Mouse (Mus musculus) lung, postnatal 0 days (tissue): Measurements from ENCODE around the gene Lypd6b. TPM values are rescaled to one million over a fixed set of nuclear protein-coding genes. Genes with fewer than 3 reads are reported as not detected.

Experiments
- ATAC-seq: fragments of 200-750 bp; cut with Nextera tagmentation; 2 replicates; pipeline ENCODE4 v1.8.0; 2017; ENCODE audit warnings: moderate library complexity
- DNase-seq: peaks from one replicate; pipeline ENCODE4 v3.0.0-alpha.2; 2016; ENCODE audit warnings: low spot score
- H3K27ac ChIP-seq: fragments of 300-500 bp; sonication (generic); 2 replicates; pipeline ENCODE4 v1.5.1; 2014; ENCODE audit warnings: antibody characterized with exemption, mild to moderate bottlenecking, low read length, mixed read lengths
- H3K27me3 ChIP-seq: fragments of 300-500 bp; sonication (generic); replicated peaks from 2 replicates; pipeline ENCODE4 v1.6.1; 2014; ENCODE audit warnings: low read length, mixed read lengths; ENCODE audit not compliant: insufficient read depth
- H3K36me3 ChIP-seq: fragments of 300-500 bp; sonication (generic); 2 replicates; pipeline ENCODE4 v1.6.1; 2014; ENCODE audit warnings: low read length, mixed read lengths; ENCODE audit not compliant: insufficient read depth
- H3K4me1 ChIP-seq: fragments of 300-500 bp; sonication (generic); 2 replicates; pipeline ENCODE4 v1.6.1; 2014; ENCODE audit warnings: antibody characterized with exemption, low read depth, low read length, mixed read lengths; ENCODE audit not compliant: insufficient read depth
- H3K4me2 ChIP-seq: fragments of 300-500 bp; sonication (generic); replicated peaks from 2 replicates; pipeline ENCODE4 v1.6.1; 2014; ENCODE audit warnings: low read depth, mild to moderate bottlenecking, low read length, moderate library complexity, mixed read lengths
- H3K4me3 ChIP-seq: fragments of 300-500 bp; sonication (generic); 2 replicates; pipeline ENCODE4 v1.5.1; 2014; ENCODE audit warnings: low read depth, low read length
- H3K9ac ChIP-seq: fragments of 300-500 bp; sonication (generic); replicated peaks from 2 replicates; pipeline ENCODE4 v1.6.1; 2014; ENCODE audit warnings: low read depth, mild to moderate bottlenecking
- H3K9me3 ChIP-seq: fragments of 300-500 bp; sonication (generic); 2 replicates; pipeline ENCODE4 v1.6.1; 2016; ENCODE audit warnings: low read length, mixed read lengths
- CTCF ChIP-seq: IDR thresholded peaks from 2 replicates; pipeline ENCODE4 v1.5.1; 2016; ENCODE audit warnings: antibody characterized with exemption, mild to moderate bottlenecking
- EP300 ChIP-seq: IDR thresholded peaks from 2 replicates; pipeline ENCODE4 v1.6.1; 2016; ENCODE audit warnings: antibody characterized with exemption, mild to moderate bottlenecking, control low read depth
- WGBS: fragments of 180-500 bp; shearing (Covaris S2); extraction: QIAGEN DNeasy Blood & Tissue Kit; methylation state at CpG from one replicate; pipeline ENCODE4 v1.1.7; 2014; 5-methylcytosine and 5-hydroxymethylcytosine counted together
- polyA plus RNA-seq: library from polyadenylated mRNA; unstranded; fragments of >200 nt; fragmentation: Nextera tagmentation; extraction: Ambion mirVana; gene quantifications from 2 replicates; pipeline ENCODE4 v1.2.1, GENCODE M21; 2015

The Lypd6b gene
- polyA plus RNA-seq, 1 experiment from 2014 or later = 3.9 TPM

GRCm38 (mm10) chr2:49744251-49745093, 43.0 kb upstream of the Lypd6b start:
- H3K4me2 ChIP-seq = no peak overlapping the region
- H3K36me3 ChIP-seq = no peaks in the 10 kb centered on the region
- no peak for TF ChIP-seq EP300
- TF ChIP-seq CTCF = no peak
- 0 out of 2 replicates have a peak, but pooled peaks cover 3% of the 10 kb centered on the region for H3K27me3 ChIP-seq
- H3K4me1 ChIP-seq = no peaks in the 10 kb centered on the region
- H3K4me3 ChIP-seq = no peak overlapping the region
- WGBS = 53% methylated on average over 11 of the region's 11 CpGs
- no peak for DNase-seq
- no peak overlapping the region for H3K9ac ChIP-seq
- H3K9me3 ChIP-seq = no peaks in the 10 kb centered on the region
- peak; percentile 37 for ATAC-seq
- H3K27ac ChIP-seq = no peak overlapping the region

GRCm38 (mm10) chr2:49745094-49745781, 42.2 kb upstream of the Lypd6b start:
- Histone ChIP-seq H3K27me3 (0 out of 2 replicates have a peak, but pooled peaks cover 3% of the 10 kb centered on the region), H3K9ac (no peak overlapping the region), H3K4me1 (no peaks in the 10 kb centered on the region), H3K9me3 (no peaks in the 10 kb centered on the region), H3K36me3 (no peaks in the 10 kb centered on the region), H3K27ac (no peak overlapping the region), H3K4me3 (no peak overlapping the region), H3K4me2 (no peak overlapping the region)
- 65% methylated on average over 14 of the region's 14 CpGs for WGBS
- TF ChIP-seq CTCF (no peak), EP300 (no peak)
- ATAC-seq (no peak), DNase-seq (no peak)

GRCm38 (mm10) chr2:49746947-49747346, 40.5 kb upstream of the Lypd6b start:
- ATAC-seq (no peak), DNase-seq (no peak)
- no peak for TF ChIP-seq CTCF
- TF ChIP-seq EP300 = no peak
- H3K4me2 ChIP-seq = no peak overlapping the region
- no peaks in the 10 kb centered on the region for H3K36me3 ChIP-seq
- no peaks in the 10 kb centered on the region for H3K9me3 ChIP-seq
- H3K27ac ChIP-seq = no peak overlapping the region
- H3K27me3 ChIP-seq = 0 out of 2 replicates have a peak, but pooled peaks cover 3% of the 10 kb centered on the region
- 60% methylated on average over 7 of the region's 7 CpGs for WGBS
- H3K9ac ChIP-seq = no peak overlapping the region
- no peak overlapping the region for H3K4me3 ChIP-seq
- H3K4me1 ChIP-seq = no peaks in the 10 kb centered on the region

- Histone ChIP-seq H3K4me3 (no peak overlapping the region), H3K4me1 (no peaks in the 10 kb centered on the region), H3K4me2 (no peak overlapping the region), H3K9ac (no peak overlapping the region), H3K36me3 (no peaks in the 10 kb centered on the region), H3K9me3 (no peaks in the 10 kb centered on the region), H3K27me3 (0 out of 2 replicates have a peak, but pooled peaks cover 3% of the 10 kb centered on the region), H3K27ac (no peak overlapping the region)
- no peak for ATAC-seq
- DNase-seq = no peak
- WGBS = 82% methylated on average over 2 of the region's 2 CpGs
- TF ChIP-seq EP300 = no peak
- TF ChIP-seq CTCF = no peak
Observed at GRCm38 (mm10) chr2:49747670-49748069, 39.8 kb upstream of the Lypd6b start.

DNA sequence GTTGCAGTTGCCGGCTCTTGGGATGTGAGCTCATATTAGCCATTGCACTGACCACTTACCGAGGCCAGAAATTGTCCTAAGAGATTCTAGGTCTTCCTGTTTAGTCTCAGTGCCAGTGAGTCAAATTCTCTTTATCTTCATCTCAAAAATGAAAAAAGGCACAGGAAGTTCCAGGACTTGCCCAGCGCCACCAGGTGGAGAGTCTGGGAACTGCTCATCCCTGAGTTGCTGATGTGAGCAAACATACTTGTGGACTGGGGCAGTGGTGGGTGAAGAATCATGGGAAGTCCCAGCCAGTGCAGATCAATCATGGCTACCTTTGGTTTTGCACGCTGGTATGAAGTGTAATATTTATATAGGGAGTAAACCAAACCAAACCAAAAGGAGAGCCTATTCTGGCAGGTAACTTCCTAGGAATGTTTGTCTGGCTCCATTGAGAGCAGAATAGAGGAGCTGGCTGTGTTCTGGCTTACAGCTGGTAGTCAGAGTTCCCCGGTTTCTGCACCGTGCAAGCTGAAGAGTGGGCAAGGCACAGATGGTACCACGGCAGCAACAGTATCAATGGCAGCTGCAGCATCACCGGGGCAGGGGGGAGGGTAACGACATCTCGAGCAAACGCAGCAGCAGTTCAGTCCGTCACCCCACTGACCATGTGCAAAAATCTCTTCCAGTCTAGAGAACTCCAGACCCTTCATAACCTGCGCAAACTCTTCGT, 38.7 kb upstream of the Lypd6b start:
- WGBS = 74% methylated on average over 14 of the region's 14 CpGs
- Histone ChIP-seq H3K4me2 (no peak overlapping the region), H3K9me3 (no peaks in the 10 kb centered on the region), H3K4me3 (no peak overlapping the region), H3K36me3 (no peaks in the 10 kb centered on the region), H3K4me1 (no peaks in the 10 kb centered on the region), H3K27ac (no peak overlapping the region), H3K27me3 (0 out of 2 replicates have a peak, but pooled peaks cover 3% of the 10 kb centered on the region), H3K9ac (no peak overlapping the region)
- ATAC-seq (no peak), DNase-seq (no peak)
- TF ChIP-seq EP300 (no peak), CTCF (peak; percentile 66)
